Mouse (Mus musculus) C2C12 (cell line): ENCODE data around the gene Igsf3. TPM values are rescaled to one million over a fixed set of nuclear protein-coding genes. Genes with fewer than 3 reads are reported as not detected.

ENCODE experiments used
- H3K27me3 ChIP-seq: one replicate; pipeline ENCODE4 v1.6.1; 2011; ENCODE audit not compliant: control insufficient read depth, insufficient read depth, insufficient read length
- H3K36me3 ChIP-seq: one replicate; pipeline ENCODE4 v1.6.1; 2011; ENCODE audit not compliant: control insufficient read depth, insufficient read depth
- H3K4me3 ChIP-seq: one replicate; pipeline ENCODE4 v1.5.1; 2011; ENCODE audit warnings: mild to moderate bottlenecking, control low read depth; ENCODE audit not compliant: poor library complexity, insufficient read depth, severe bottlenecking
- H3K79me2 ChIP-seq: one replicate; pipeline ENCODE4 v1.6.1; 2011; ENCODE audit not compliant: control insufficient read depth, insufficient read depth
- H3K79me3 ChIP-seq: one replicate; pipeline ENCODE4 v1.6.1; 2011; ENCODE audit warnings: low read depth, control low read depth
- H3ac ChIP-seq: one replicate; pipeline ENCODE3; 2011; ENCODE audit warnings: low read depth; ENCODE audit not compliant: control insufficient read depth, insufficient read length
- CEBPB ChIP-seq: IDR thresholded peaks from one replicate; pipeline ENCODE4 v1.6.1; 2011; ENCODE audit warnings: low read depth, mild to moderate bottlenecking, control low read depth, moderate library complexity
- CTCF ChIP-seq: IDR thresholded peaks from one replicate; pipeline ENCODE4 v1.5.1; 2011; ENCODE audit not compliant: control insufficient read depth, insufficient read depth, insufficient read length
- FOSL1 ChIP-seq: IDR thresholded peaks from one replicate; pipeline ENCODE4 v1.8.0; 2011; ENCODE audit warnings: mild to moderate bottlenecking, low read length; ENCODE audit not compliant: poor library complexity, insufficient read depth, severe bottlenecking
- MAX ChIP-seq: IDR thresholded peaks from one replicate; pipeline ENCODE4 v1.6.1; 2011; ENCODE audit warnings: mild to moderate bottlenecking, control low read depth
- MYOD1 ChIP-seq: IDR thresholded peaks from one replicate; pipeline ENCODE4 v1.6.1; 2011; ENCODE audit warnings: low read depth; ENCODE audit not compliant: control insufficient read depth, insufficient read length
- MYOG ChIP-seq: IDR thresholded peaks from one replicate; pipeline ENCODE4 v1.6.1; 2011; ENCODE audit not compliant: control insufficient read depth, insufficient read length; ENCODE audit errors: extremely low read depth
- USF1 ChIP-seq: IDR thresholded peaks from one replicate; pipeline ENCODE4 v1.6.1; 2011; ENCODE audit warnings: low read depth, mild to moderate bottlenecking, control low read depth, moderate library complexity
- polyA plus RNA-seq: library from polyadenylated mRNA; unstranded; fragments of >200 nt; fragmentation: generic; extraction: Trizol; gene quantifications from one replicate; pipeline ENCODE4 v1.2.1, GENCODE M21; 2012; ENCODE audit warnings: missing spikeins

Igsf3 gene
- polyA plus RNA-seq, 1 experiment = 4.0 TPM

DNA sequence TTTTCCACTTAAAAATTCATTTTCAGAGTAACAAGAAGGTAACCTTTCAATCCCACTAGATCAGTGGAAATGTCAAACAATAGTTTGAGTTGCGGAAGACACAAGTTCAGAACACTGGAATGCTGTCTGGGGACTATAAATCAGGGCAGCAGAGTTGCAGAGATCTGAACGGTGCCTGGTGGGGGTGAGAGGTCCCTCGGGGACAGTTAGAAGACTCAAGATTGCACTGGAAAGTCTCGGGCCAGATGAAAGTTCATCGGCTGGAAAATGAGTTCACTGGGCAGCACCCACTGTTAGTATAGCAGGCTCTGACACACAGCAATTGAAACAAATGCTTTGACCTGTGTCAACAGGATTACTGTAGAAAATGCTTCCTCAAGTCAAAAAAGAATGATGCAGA, 24.6 kb downstream of the Igsf3 start:
- H3K27me3 ChIP-seq = no peaks in the 10 kb centered on the region
- H3ac ChIP-seq = no peak overlapping the region
- TF ChIP-seq FOSL1 = no peak
- no peak for TF ChIP-seq CEBPB
- no peak for TF ChIP-seq CTCF
- H3K79me3 ChIP-seq = peaks cover 1% of the 10 kb centered on the region
- H3K4me3 ChIP-seq = no peak overlapping the region
- H3K79me2 ChIP-seq = no peaks in the 10 kb centered on the region
- H3K36me3 ChIP-seq = no peaks in the 10 kb centered on the region

DNA sequence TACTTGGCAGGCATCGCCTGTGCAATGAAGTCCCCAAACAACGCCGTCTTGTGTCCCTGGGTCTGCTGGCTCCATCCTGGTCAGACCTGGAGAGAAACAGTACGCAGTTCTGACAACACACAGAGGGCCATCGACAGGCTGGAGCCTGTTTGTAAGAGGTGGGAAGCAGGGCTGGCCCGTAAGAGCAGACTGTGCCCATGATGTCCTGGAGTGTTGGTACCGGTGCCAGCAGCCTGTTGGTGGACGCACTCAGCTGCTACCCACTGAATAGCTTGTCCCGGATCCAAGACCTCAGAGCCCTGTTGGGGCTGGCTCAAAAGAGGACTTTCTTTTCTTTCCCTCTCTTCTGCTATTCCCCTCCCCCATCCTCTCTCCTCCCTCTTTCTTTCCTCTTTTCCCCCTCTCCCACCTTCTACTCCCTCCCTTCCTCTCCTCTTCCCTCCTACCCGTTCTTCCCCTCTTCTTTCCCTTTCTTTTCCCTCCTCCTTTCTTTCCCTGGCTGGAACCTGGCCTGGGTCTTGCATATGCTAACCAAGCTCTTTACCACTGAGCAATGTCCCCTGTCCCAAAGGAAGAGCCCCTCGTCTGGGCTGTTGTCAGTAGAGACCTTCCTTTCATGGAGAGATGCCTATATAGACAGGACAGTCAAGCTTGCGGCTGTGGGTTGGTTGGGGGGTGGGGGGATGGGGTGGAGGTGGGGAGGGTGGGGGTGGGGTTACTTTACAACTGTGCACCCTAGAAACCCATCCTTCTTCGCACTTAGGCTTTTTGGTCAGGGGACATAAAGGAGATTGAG, 27.9 kb downstream of the Igsf3 start:
- no peak overlapping the region for H3K4me3 ChIP-seq
- no peaks in the 10 kb centered on the region for H3K27me3 ChIP-seq
- no peaks in the 10 kb centered on the region for H3K36me3 ChIP-seq
- no peaks in the 10 kb centered on the region for H3K79me2 ChIP-seq
- TF ChIP-seq CTCF (no peak), MYOG (no peak), MAX (no peak)
- no peak overlapping the region for H3ac ChIP-seq
- H3K79me3 ChIP-seq = peaks cover 1% of the 10 kb centered on the region

DNA sequence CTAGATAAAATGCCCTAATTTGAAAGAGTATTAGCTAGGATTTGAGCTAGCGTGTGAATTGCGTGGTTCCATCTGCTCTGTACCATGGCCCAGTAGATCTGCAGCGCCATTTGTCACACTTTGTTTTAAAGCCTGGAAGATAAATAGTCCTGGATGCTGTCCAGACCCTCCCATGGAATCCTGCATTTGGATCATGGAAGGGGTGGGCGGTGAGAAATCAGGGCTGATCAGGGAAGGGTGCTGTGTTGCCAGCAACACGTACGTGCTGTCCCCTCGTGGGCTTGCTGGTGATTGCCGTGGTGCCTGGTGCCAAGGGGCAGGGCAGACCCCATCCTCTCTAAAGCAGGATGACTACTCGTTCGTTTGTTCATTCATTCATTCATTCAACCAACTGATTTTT, 28.6 kb downstream of the Igsf3 start:
- Histone ChIP-seq H3K36me3 (no peaks in the 10 kb centered on the region), H3K79me2 (no peaks in the 10 kb centered on the region), H3K27me3 (no peaks in the 10 kb centered on the region), H3ac (no peak overlapping the region), H3K4me3 (no peak overlapping the region), H3K79me3 (peaks cover 1% of the 10 kb centered on the region)
- no peak for TF ChIP-seq MYOD1
- TF ChIP-seq MYOG = no peak
- TF ChIP-seq MAX = no peak
- no peak for TF ChIP-seq CTCF
- no peak for TF ChIP-seq CEBPB
- TF ChIP-seq USF1 = no peak
- TF ChIP-seq FOSL1 = no peak

DNA sequence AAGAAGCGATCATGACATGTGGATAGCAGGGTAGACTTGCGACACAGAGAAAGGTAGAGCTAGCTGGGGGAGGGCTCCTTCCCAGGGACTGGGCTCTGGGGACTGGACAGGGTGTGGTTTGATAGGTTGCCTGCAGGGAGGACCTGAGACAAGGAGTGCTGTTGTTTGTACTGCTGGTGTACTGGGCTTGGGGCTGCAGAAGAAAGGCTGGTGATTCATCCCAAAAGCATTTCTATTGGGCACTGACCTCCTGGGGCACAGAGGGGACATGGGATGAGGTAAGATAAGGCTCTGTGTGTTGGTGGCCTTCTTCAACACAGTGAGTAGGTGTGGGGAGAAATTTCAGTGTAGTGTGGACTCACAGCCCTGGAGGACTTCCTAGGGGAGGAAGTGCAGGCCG, 29.2 kb downstream of the Igsf3 start:
- Histone ChIP-seq H3ac (no peak overlapping the region), H3K36me3 (no peaks in the 10 kb centered on the region), H3K79me2 (no peaks in the 10 kb centered on the region), H3K79me3 (peaks cover 1% of the 10 kb centered on the region), H3K27me3 (no peaks in the 10 kb centered on the region), H3K4me3 (no peak overlapping the region)
- no peak for TF ChIP-seq MYOD1
- TF ChIP-seq MYOG = no peak
- TF ChIP-seq CEBPB = no peak
- TF ChIP-seq MAX = no peak
- TF ChIP-seq USF1 = no peak
- no peak for TF ChIP-seq FOSL1
- no peak for TF ChIP-seq CTCF

DNA sequence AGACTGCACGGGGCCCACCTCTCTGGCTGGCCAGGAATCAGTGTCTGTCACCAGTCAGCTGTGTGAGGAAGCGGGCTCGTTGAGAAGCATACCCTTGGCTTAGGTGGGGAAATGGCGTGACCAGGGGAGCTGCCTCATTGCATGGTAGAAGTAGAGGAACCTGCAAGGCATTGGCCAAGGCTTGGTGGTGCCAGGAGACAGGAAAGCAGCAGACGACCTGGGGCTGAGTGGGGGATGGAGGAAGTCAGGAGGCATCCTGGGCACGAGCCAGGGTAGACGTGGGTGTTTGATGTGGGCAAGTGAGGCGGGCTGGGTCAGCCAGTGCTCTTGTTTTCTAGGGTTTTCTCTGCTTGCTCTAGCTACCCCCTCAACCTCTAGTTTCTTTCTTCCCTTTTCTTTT, 30.7 kb downstream of the Igsf3 start:
- Histone ChIP-seq H3K79me2 (no peaks in the 10 kb centered on the region), H3K4me3 (no peak overlapping the region), H3ac (no peak overlapping the region), H3K36me3 (no peaks in the 10 kb centered on the region), H3K79me3 (no peaks in the 10 kb centered on the region), H3K27me3 (no peaks in the 10 kb centered on the region)
- no peak for TF ChIP-seq MYOD1
- no peak for TF ChIP-seq MAX
- TF ChIP-seq USF1 = no peak
- no peak for TF ChIP-seq CTCF
- TF ChIP-seq FOSL1 = no peak
- TF ChIP-seq CEBPB = no peak
- no peak for TF ChIP-seq MYOG

DNA sequence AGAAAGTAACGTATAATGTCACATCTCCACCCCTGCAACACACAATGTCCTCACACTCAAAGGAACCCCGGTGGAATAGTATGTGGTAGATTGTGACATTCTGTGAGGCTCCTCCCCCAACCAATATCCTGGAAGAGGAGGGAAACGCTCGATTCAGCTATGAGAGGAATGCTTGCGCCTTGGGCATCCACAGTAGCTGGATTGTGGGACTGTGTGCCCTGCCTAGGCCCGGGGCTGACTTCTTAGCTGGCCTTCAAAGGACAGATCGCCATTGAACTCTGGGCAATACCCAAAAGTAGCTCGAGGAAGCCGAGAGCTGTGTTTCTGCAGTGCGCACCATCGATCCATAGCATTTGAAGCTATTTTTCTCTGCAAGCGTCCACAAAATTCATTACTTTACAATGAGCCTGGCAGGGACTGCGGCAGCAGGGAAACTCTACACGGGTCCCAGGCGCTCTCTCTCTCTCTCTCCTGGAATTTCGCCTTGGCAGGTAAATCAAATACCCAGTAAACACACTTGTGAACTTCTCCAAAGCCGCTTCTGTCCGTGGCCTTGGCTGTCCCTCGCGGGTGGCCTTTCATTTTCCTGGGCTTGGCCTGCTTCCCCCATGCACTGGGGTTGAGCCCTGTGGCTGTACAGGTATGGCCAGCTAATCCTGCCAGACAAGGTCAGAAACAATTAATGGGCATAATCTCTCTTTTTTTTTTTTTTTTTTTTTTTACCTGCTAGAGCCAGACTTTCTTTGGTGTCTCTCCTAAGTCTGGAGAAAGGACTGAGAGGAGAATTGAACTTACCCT, 32.3 kb downstream of the Igsf3 start:
- no peaks in the 10 kb centered on the region for H3K79me2 ChIP-seq
- H3K27me3 ChIP-seq = no peaks in the 10 kb centered on the region
- no peak overlapping the region for H3ac ChIP-seq
- no peaks in the 10 kb centered on the region for H3K79me3 ChIP-seq
- H3K36me3 ChIP-seq = no peaks in the 10 kb centered on the region
- TF ChIP-seq USF1 (no peak), MYOD1 (no peak), CEBPB (no peak), FOSL1 (no peak), MYOG (no peak), CTCF (no peak), MAX (no peak)
- no peak overlapping the region for H3K4me3 ChIP-seq
